Mouse (Mus musculus) layer of hippocampus, postnatal 10 days (tissue): ENCODE measurements at regions not wholly inside any gene's neighbourhood (a gene's known extent, or its start where the extent isn't known, plus 50 kb on each side); places are given as distances from the start of the nearest gene placed in this dataset.
A peak's percentile ranks its signal among the peaks of the same experiment; 100 is the strongest.

Experiments used
- DNase-seq, 2 experiments: peaks; one replicate each; pipeline ENCODE4 v3.0.0; 2021; ENCODE audit warnings: low spot score in 2 of 2

DNA sequence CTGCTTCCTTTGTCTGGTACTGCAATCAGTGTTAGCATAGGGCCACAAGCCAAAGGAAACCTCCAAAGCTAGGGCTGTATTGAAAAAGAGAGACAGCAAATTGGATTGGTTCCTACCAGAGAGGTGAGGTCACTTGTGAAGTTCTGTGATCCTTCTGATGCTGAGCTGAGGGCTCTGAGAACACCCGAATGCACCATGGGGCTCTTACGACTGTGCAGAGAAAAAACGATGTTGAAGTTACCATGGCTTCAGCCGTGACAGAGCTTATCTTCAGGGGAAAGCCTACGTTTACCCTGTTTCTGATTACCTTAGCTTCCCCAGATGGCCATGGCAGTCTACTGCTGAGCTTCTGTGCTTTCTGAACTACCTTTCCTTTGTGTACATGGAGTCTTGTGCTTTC, 53.9 kb upstream of the Fmo9 start:
- no peak for DNase-seq

DNA sequence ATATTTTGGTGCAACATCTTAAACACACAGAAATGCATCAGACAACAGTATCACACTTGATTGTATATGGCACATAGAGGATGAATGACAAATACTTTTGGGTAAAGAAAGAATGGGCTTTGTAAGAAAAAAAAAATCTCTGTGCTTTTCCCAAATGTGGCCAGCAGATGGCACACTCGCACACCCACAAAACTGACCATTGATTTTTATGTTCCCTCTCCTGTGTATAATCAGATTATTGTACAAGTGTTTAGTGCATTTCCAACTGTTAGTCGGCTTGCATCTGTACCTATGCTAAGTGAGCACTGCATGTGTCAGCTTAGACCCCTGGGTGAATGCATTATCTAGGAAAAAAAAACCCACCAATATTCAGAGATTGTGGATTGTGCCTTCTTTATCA, 56.4 kb upstream of the Fmo9 start:
- peak; percentile 30 to 44 for DNase-seq

DNA sequence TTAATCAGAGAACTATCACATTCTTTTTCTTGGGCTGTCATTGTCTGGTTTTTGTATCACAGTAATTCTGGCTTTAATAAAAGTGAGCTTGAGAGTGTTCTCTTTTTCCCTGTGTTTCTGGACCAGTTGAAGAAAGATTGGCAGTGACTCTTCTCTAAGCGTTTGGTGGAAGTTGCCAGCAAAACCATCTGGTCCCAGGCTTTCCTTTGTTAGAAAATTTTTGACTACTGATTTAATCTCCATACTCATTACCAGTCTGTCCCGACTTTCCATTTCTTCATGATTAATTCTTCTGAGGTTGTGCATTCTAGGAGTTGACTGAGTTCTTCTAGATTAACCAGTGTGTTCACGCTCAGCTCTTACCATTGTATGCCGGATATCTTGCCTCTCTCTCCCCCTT, 68.6 kb upstream of the Fmo9 start:
- peak; percentile 18 to 39 for DNase-seq

- DNase-seq = no peak
Observed at GRCm38 (mm10) chr1:166750777-166751176, 69.1 kb upstream of the Fmo9 start.

DNA sequence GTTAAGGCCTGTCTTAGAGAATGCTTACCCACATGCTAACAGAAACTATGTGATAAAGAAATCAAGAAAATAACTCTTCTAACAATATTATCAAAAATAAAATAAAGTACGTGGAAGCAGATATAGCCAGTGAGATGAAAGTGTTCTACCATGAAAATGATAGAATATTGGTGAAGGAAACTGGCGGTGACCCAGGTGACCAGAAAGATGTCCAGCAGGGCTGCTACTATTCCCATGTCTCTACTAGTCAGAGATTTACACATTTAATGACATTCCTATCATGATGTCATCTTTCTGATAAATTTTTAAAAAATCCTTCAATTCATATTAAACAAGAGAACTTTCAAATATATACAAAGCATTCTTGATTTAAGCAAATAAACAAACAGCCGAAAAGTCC, 69.8 kb upstream of the Fmo9 start:
- no peak for DNase-seq

DNA sequence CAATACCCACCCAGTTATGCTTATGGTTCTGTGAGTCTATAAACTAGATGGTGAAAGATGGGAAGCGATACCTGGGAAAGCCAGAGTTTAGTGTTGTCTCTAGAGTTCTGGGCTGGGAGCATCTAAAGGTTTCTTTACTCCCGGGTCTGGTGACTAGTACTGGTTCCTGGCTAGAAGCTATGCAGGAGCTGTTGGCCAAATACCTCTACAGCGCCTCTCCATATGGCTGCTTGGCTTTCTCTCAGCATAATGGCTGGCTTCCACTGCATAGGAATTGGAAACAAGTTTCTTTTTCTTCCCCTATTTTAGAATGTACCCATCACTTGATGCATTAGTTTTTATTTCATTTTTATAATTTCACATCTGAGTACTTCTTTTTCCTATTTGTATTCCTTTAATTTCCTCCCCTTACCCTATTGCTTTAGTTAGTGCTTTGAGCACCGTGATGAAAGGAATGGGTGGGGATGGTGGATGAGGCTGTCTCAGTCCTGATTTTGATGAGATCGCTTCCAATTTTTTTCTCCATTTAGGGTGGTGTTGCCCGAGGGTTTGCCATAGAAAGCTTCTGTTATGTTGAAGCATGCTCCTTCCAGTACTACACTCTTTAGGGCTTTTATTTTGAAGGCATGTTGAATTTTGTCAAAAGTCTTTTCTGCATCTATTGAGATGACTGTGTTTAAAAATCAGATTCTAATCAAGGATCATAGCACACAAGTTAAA, 71.5 kb upstream of the Fmo9 start:
- peak in 1 of 2 experiments; percentile 12 for DNase-seq

DNA sequence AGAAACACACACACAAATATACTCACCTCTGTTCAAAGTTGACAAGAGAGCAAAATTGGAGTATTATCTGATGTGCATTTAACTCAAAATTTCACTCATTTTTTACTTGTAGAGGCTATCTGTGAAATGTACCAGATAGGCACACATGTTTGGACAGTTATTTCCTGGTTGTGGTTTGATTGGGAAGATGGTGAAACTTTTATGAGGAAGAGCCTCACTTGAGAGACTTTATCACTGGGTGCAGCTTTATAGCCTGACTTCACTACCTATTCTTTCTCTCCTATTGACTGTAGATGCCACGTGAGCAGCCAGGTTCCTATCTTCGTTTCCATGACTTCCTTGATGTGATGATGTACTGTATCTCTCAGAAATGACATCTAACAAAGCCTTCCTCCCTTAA, 77.3 kb upstream of the Fmo9 start:
- DNase-seq = no peak

DNA sequence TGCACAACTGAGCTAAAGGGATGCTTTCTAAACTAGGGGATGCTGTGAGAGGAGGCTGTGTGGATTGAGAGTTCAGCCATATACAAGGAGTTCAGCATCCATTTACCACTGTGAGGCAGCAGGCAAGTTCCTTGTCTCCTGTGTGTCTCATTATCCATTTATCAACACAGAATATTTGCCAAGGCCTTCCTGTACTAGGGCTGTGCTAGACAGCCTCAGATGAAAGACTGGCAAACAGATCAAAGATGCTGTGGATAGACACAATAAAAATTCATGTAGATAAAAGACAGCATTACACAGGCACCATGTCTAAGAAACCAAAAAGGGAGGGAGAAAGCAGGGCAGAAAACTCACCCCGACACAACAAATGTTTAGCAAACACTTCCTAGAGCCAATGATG, 91.5 kb upstream of the Fmo9 start:
- no peak for DNase-seq

GRCm38 (mm10) chr1:166782106-166782505, 100.5 kb upstream of the Fmo9 start:
- peak; percentile 36 to 58 for DNase-seq

GRCm38 (mm10) chr1:166787945-166788344, 106.3 kb upstream of the Fmo9 start:
- no peak for DNase-seq

- DNase-seq = no peak
Observed at GRCm38 (mm10) chr1:166788824-166789399, 107.3 kb upstream of the Fmo9 start.

GRCm38 (mm10) chr1:166793052-166793716, 111.5 kb upstream of the Fmo9 start:
- DNase-seq = no peak

DNA sequence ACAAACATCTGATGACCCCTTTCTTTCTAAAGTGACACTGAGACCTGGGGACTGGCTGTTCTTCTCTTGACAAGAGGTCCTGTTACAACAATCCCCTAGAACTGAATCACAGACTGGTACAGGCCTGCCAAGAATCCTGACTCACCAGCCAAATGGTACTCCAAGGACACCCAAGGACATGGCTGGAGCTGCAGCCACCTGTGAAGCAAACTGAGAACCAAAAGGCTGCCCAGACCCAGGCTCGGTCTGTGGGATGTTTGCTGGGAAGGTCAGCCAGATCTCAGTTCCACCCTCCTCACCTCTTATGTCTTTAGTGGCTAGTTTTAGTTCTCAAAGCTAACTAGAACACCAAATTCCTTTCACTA, 112.1 kb upstream of the Fmo9 start:
- no peak for DNase-seq

DNA sequence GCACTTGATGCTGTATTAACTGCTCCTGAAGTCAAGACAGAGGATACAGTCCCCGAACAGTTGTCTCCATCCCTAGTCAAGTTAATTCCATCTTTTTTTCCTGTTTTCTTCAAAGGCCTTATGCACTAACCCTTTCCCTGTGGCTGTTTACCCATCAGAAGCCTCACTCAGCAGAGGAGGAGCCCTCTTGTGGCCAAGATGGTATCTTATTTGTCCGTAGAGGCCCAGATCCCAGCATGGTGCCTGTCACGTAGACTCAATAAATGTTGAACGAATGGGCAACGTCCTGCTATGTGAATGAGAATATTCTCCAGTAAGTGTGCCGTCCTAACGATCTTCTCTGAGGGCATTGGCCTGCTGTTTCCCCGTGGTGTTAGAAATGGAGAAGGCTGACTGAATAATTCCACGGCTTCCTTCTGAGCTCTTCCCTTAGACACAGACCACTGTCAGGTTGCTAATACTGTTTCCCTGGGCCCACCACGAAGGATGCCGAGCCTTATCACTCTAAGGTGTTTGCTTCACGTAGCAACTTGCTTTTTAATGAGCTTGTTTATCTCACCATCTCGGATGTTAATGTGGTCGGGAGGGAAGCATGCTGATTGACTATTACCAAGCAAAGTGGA, 113.1 kb upstream of the Fmo9 start:
- peak in 1 of 2 experiments; percentile 23 for DNase-seq

DNA sequence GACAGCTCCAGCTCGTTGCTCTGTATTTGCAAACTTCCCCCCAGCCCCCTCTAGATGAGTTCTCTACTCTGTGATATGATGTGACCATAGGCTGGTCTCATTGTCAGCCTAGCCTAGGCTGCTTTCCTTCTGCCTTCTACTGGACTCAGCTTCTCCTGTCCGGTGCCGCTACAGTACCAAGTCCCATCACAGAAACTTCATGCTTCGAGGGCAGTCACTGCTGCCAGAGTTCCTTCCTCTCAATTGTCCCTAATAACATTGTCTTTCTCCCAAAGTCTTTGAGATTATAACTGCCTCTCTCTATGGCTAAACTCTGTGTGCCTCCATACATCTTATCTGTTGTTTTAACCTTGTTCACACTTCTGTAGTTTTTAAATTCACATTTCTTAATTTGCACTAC, 114.0 kb upstream of the Fmo9 start:
- DNase-seq = no peak

- peak; percentile 28 to 35 for DNase-seq
Observed at GRCm38 (mm10) chr1:166796362-166796925, 114.8 kb upstream of the Fmo9 start.

DNA sequence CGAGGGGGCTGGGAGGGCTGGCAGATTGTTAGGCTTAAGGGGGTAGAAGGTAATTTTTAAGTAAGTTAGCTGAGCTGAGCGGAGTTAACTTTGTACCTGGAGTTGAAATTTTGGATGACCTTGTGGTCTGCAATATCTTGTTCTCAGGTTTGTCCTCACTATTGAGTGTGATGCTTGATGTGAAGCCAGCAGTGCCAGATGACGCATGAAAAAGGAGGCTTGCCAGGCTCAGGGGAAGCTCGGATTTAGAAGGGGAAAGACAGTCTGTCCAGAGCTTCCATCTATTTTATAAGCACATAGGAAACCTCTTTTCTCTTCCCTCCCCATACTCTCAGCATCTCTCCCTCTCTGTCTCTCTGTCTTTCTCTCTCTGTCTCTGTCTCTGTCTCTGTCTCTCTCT, 115.3 kb upstream of the Fmo9 start:
- peak in 1 of 2 experiments; percentile 28 for DNase-seq

- DNase-seq = no peak
Observed at GRCm38 (mm10) chr1:166800953-166801603, 119.4 kb upstream of the Fmo9 start.

- DNase-seq = no peak
Observed at GRCm38 (mm10) chr1:166801929-166802328, 120.3 kb upstream of the Fmo9 start.

DNA sequence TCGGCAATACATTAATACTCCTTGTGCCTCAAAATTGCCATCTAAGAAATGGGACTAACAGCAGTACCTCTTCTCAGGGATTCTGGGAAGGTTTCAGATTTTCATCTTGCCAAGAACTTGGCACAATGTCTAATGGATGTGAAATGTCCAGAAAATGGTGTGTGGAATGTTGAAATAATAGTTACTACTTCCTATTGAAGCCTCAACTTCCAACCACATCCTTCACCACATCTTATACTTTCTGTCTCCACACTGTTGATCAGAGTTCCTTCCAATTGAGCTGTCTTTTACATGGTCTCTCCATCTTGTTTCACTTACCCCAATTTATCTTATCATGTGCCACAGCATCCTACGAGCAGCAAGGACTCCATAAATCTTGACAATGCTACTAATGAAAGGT, 122.3 kb upstream of the Fmo9 start:
- no peak for DNase-seq

GRCm38 (mm10) chr1:166804333-166804732, 122.7 kb upstream of the Fmo9 start:
- no peak for DNase-seq
